Mouse (Mus musculus) hindbrain, embryonic 12.5 days (tissue): ENCODE measurements around the gene Cenpo. TPM values are rescaled to one million over a fixed set of nuclear protein-coding genes. Genes with fewer than 3 reads are reported as not detected.

ENCODE experiments used
- ATAC-seq: fragments of 200-750 bp; cut with Nextera tagmentation; 2 replicates; pipeline ENCODE4 v1.8.0; 2017; ENCODE audit warnings: moderate TSS enrichment; ENCODE audit not compliant: low FRiP score
- H3K27ac ChIP-seq: fragments of 300-500 bp; sonication (generic); 2 replicates; pipeline ENCODE4 v1.5.1; 2016; ENCODE audit warnings: mild to moderate bottlenecking
- H3K27me3 ChIP-seq: fragments of 300-500 bp; sonication (generic); 2 replicates; pipeline ENCODE4 v1.6.1; 2016; ENCODE audit warnings: mild to moderate bottlenecking
- H3K36me3 ChIP-seq: fragments of 300-500 bp; sonication (generic); 2 replicates; pipeline ENCODE4 v1.6.1; 2016; ENCODE audit warnings: mild to moderate bottlenecking
- H3K4me1 ChIP-seq: fragments of 300-500 bp; sonication (generic); 2 replicates; pipeline ENCODE4 v1.6.1; 2016
- H3K4me2 ChIP-seq: fragments of 300-500 bp; sonication (generic); replicated peaks from 2 replicates; pipeline ENCODE4 v1.6.1; 2016; ENCODE audit warnings: mild to moderate bottlenecking
- H3K4me3 ChIP-seq: fragments of 300-500 bp; sonication (generic); 2 replicates; pipeline ENCODE4 v1.5.1; 2016; ENCODE audit warnings: mild to moderate bottlenecking
- H3K9ac ChIP-seq: fragments of 300-500 bp; sonication (generic); 2 replicates; pipeline ENCODE4 v1.6.1; 2016; ENCODE audit warnings: mild to moderate bottlenecking, moderate library complexity
- H3K9me3 ChIP-seq: fragments of 300-500 bp; sonication (generic); replicated peaks from 2 replicates; pipeline ENCODE4 v1.6.1; 2016; ENCODE audit warnings: mild to moderate bottlenecking
- WGBS: fragments of 180-500 bp; shearing (Covaris S2); methylation state at CpG from one replicate; pipeline ENCODE4 v1.1.7; 2016; 5-methylcytosine and 5-hydroxymethylcytosine counted together
- polyA plus RNA-seq: library from polyadenylated mRNA; unstranded; fragments of >200 nt; fragmentation: Nextera tagmentation; extraction: Ambion mirVana; gene quantifications from 2 replicates; pipeline ENCODE4 v1.2.1, GENCODE M21; 2016

Cenpo gene
- polyA plus RNA-seq, 1 experiment from 2014 or later: 15.3 TPM

DNA sequence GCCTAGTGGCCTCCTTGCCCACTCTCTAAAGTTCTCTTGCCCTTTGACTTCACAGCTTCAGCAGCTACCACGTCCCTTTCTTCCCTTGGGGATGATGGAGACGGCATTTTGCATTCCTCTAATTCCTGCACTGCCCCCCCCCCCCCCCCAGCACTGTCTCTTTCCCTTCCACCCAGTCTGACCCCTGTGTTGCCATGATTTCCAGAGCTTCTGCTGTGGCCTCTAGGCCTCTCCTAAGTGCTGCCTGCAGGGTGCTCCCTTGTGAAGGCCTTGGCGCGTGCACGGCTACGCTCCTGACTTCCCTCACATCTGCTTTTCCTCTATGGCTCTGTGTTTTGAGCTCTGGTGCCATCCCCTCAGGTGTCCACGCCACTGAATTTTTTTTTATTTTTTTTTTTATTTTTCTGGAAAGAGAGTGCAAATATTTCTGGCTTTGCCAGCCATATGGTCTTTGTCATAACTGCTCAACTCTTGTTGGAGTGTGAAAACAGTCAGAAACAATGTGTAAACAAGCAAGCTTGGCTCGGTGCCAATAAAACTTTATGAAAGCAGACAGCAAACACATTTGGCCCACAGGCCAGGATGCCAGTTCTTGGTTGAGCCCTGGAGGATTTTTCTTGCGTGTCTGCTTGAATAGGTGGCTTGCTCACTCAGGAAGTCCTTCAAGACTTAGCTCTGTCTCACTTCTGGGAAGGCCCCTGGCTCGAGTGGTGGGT lies 40.9 kb downstream of the Cenpo start:
- Histone ChIP-seq H3K9me3 (no peaks in the 10 kb centered on the region), H3K27me3 (no peaks in the 10 kb centered on the region), H3K4me1 (peaks cover 15% of the 10 kb centered on the region), H3K4me2 (no peak overlapping the region), H3K9ac (no peak overlapping the region), H3K27ac (no peak overlapping the region), H3K36me3 (peaks cover 3% of the 10 kb centered on the region; the same call in 1 of the 2 replicates), H3K4me3 (no peak overlapping the region)
- ATAC-seq: no peak
- 52% methylated on average over 10 of the region's 10 CpGs for WGBS

DNA sequence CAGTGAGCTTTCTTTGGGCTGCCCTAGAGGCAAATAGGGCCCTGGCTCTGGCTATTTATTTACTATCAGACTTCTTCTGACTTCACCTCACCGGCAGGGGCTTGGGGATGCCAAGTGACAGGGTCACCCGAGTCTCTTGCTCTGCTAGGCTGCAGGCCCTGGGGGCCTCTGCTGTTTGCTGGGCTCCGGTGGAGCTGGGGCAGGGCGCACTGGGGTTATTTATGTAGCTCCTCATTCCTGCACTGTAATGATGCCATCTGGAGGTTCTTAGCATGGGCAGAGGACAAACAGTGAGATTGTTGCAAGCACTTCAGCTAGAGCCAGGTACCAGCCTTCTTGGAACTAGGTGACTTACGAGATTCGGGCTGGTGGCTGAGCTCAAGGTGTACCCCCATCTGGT lies 41.6 kb downstream of the Cenpo start:
- 74% methylated on average over 6 of the region's 6 CpGs for WGBS
- ATAC-seq: no peak
- 0 out of 2 replicates have a peak, but pooled peaks cover 3% of the 10 kb centered on the region for H3K36me3 ChIP-seq

DNA sequence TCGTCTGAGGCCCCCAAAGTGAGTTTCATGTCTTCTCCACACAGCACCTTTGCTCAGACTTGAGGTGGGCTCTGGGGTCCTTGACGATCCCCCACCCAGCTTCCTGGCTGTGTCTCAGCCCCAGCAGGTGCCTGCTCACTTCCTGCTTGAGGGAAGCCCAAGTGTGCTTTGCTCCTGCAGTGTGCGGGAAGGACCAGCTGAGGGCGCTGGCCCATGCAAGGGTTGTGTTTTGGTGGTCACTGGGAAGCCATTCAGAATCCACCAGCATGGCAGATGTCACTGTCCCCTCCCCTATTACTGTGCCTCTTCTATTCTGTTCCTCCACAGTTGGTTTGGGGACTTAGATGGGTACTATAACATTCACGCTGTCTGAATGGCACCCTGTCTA lies 45.0 kb downstream of the Cenpo start:
- Histone ChIP-seq H3K4me1 (peaks cover 21% of the 10 kb centered on the region), H3K9ac (no peak overlapping the region), H3K27ac (no peak overlapping the region), H3K36me3 (no peaks in the 10 kb centered on the region), H3K9me3 (no peaks in the 10 kb centered on the region), H3K27me3 (no peaks in the 10 kb centered on the region), H3K4me3 (no peak overlapping the region), H3K4me2 (no peak overlapping the region)
- 35% methylated on average over 5 of the region's 5 CpGs for WGBS
- 0 out of 2 replicates have a peak, but pooled peaks have one; percentile 23 for ATAC-seq

More for the DNA sequence above, 41.6 kb downstream of the Cenpo start:
- H3K9ac ChIP-seq: no peak overlapping the region
- no peaks in the 10 kb centered on the region for H3K9me3 ChIP-seq
- H3K27me3 ChIP-seq: no peaks in the 10 kb centered on the region
- no peak overlapping the region for H3K4me3 ChIP-seq
- H3K27ac ChIP-seq: 0 out of 2 replicates have a peak overlapping the region, but pooled peaks have one; percentile 7
- H3K4me1 ChIP-seq: peaks cover 21% of the 10 kb centered on the region
- no peak overlapping the region for H3K4me2 ChIP-seq

DNA sequence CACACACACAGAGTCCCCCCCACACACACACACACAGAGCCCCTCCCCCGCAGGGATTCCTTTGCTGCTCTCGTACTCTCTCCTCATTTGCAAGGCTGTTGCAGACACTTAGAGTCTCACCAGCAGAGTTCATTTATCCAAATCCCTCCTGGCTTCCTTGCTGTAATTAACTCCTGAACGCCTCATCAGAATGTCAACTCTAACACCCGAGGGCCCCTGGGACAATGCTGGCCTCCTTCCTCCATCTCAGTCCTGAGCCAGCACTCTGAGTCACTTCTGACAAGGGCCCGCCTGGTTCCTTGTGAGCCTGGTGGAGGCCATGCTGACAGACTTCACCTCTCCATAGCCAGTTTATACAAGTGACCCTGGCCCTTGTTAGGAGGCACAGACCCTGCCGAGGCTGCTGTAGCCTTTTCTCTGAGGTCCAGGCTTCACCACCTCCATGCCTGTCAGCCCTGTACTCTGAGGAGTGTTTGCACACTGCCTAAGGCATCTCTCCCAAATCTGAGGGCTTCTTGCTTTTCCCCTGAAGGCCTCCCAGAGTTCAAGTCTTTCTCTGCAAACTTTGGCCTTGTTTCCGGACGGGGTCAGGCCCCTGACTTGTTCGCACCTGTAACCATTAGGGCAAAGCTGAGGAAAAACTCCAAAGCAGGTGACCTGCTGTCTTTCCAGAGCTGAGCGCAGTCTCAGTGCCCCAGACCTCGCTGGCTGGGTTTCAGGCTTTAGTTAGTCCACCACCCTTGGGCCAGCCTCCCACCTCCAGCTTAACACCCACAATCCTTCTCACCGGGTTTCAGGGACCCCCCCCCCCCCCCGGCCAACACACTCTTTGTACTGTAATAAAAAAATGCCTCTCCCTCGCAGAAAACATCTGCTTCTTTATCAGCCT lies 45.7 kb downstream of the Cenpo start:
- 0 out of 2 replicates have a peak overlapping the region, but pooled peaks have one; percentile 2 for H3K9ac ChIP-seq
- ATAC-seq: peak; percentile 80
- no peak overlapping the region for H3K4me2 ChIP-seq
- H3K27ac ChIP-seq: peak overlapping the region; percentile 12
- H3K4me1 ChIP-seq: peaks cover 21% of the 10 kb centered on the region
- H3K36me3 ChIP-seq: no peaks in the 10 kb centered on the region
- WGBS: 35% methylated on average over 14 of the region's 14 CpGs
- no peaks in the 10 kb centered on the region for H3K9me3 ChIP-seq
- no peak overlapping the region for H3K4me3 ChIP-seq
- H3K27me3 ChIP-seq: no peaks in the 10 kb centered on the region

DNA sequence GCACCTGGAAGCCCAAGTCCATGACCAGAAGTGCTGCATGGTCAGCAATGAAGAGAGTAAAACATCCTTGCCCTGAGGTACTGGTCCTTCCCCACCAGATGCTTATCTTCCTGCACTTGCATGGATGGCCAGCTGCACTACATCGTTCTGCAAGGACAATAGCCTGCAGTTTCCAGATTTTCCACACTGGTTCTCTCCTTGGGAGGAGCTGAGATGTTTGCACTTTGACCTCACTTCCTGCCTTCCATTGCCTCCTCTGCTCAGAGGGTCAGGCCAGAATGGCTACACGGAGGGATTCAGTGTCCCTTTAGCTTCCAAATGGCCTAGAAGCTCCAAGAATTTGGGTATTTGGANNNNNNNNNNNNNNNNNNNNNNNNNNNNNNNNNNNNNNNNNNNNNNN lies 49.4 kb downstream of the Cenpo start:
- WGBS: 53% methylated on average over 2 of the region's 2 CpGs
- H3K9ac ChIP-seq: no peak overlapping the region
- ATAC-seq: no peak
- no peaks in the 10 kb centered on the region for H3K36me3 ChIP-seq
- no peaks in the 10 kb centered on the region for H3K27me3 ChIP-seq
- no peak overlapping the region for H3K4me3 ChIP-seq
- no peaks in the 10 kb centered on the region for H3K9me3 ChIP-seq
- no peak overlapping the region for H3K27ac ChIP-seq
- peaks cover 10% of the 10 kb centered on the region for H3K4me1 ChIP-seq
- H3K4me2 ChIP-seq: no peak overlapping the region

DNA sequence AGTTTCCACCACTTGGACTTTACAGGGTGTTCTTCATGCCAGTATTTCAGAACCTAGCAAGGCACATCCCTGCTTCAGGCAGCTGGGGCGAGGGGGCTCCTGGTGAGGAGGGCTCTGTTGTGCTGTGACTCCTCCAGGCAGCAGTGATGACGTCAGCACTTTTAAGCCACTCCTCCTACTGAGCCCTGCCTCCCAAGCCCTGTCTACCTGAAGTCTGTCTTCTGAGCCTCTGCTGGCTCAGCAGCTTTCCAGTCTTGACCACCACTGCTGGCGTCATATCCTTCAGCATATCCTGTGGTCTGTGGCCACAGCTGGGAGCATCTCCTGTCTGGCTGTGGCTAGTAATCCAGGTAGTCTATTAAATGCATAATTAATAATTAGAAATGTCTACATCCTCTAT lies 53.6 kb downstream of the Cenpo start:
- ATAC-seq: no peak
- no peak overlapping the region for H3K27ac ChIP-seq
- WGBS: 60% methylated on average over 3 of the region's 3 CpGs
- H3K27me3 ChIP-seq: no peaks in the 10 kb centered on the region
- H3K9me3 ChIP-seq: no peaks in the 10 kb centered on the region
- no peaks in the 10 kb centered on the region for H3K36me3 ChIP-seq
- H3K4me3 ChIP-seq: no peak overlapping the region
- H3K4me1 ChIP-seq: peaks cover 8% of the 10 kb centered on the region
- H3K4me2 ChIP-seq: no peak overlapping the region
- no peak overlapping the region for H3K9ac ChIP-seq

DNA sequence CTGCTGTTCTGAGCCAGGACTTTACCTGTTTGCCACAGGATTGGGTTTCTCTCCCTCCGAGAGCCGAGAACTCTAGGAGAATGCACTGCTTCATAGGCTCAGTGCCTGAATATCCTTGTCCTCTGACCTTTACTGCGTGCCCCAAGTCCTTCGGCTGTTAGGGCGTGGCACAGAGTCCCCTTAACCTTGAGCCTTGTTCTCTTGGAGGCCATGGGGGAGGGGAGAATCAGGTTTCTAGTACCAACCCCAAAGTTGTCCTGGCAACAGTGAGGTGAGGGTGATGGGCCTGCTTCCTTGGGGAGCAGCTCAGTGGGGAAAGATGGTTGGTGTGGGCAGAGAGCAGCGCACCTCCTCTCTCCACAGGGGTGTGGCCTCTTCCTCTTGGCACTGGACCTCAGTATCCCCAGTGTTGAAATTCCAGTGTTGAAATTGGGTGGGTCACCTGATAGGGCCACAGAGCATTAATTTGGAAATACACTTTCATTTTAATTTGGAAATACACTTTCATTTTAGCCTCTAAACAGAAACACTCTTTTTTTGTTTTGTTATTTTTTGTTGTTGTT lies 54.3 kb downstream of the Cenpo start:
- ATAC-seq: no peak
- Histone ChIP-seq H3K9ac (no peak overlapping the region), H3K9me3 (no peaks in the 10 kb centered on the region), H3K36me3 (no peaks in the 10 kb centered on the region), H3K4me2 (no peak overlapping the region), H3K4me3 (no peak overlapping the region), H3K27me3 (no peaks in the 10 kb centered on the region), H3K4me1 (peaks cover 8% of the 10 kb centered on the region), H3K27ac (no peak overlapping the region)
- 84% methylated on average over 6 of the region's 6 CpGs for WGBS

DNA sequence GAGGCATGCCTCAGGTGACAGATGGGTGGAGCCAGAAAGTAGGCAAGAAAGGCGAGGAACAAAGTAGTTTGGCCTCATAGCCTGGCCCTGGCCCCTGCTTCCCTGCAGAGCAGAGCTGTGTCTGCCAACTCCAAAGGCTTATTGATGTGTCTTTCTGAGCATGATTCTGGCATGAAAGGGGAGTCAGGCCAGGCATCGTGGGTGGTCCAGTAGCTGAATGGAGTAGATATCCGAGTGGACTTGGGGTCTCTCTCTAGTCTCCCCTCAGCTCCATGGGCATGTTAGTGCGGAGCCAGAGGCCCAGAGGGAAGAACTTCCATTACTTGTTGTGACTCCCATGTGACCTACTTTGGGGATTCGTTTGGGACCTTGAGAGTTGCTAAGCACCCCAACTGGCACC lies 55.3 kb downstream of the Cenpo start:
- Histone ChIP-seq H3K9ac (no peak overlapping the region), H3K36me3 (no peaks in the 10 kb centered on the region), H3K4me3 (no peak overlapping the region), H3K4me2 (no peak overlapping the region), H3K27me3 (no peaks in the 10 kb centered on the region), H3K27ac (no peak overlapping the region), H3K4me1 (peaks cover 8% of the 10 kb centered on the region), H3K9me3 (no peaks in the 10 kb centered on the region)
- ATAC-seq: no peak
- WGBS: 38% methylated on average over 5 of the region's 5 CpGs

DNA sequence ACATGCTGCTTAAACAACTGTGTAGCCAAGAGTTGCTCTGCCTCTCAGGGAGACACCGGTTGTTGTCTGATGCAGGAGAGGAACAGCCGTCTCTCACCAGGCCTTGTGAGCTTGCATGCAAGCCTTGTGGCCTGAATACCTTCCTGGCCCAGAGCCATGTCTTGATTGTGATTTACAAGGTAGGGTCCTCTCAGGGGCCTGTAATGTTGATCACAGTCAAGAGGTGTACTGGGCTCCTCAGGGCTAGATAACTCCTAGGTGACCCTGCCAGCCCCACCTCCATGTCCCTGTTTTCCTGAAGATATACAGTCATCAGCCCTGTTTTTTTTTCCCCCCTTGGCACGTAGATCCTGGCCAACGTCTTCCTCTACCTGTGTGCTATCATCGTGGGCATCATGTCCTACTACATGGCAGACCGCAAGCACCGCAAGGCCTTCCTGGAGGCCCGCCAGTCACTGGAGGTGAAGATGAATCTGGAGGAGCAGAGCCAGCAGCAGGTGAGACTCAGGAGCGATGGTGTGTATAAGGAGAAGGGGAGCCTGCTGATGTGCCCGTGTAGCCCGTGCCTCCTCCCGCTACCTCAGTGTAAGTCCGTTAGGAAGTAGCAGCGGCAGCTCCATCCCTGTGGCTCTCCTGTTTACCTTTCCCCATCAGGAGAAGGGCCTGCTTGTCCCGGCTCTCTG lies 60.8 kb downstream of the Cenpo start:
- H3K4me1 ChIP-seq: no peaks in the 10 kb centered on the region
- WGBS: 85% methylated on average over 15 of the region's 15 CpGs
- H3K36me3 ChIP-seq: no peaks in the 10 kb centered on the region
- H3K27ac ChIP-seq: no peak overlapping the region
- H3K27me3 ChIP-seq: no peaks in the 10 kb centered on the region
- H3K9me3 ChIP-seq: no peaks in the 10 kb centered on the region
- H3K4me3 ChIP-seq: no peak overlapping the region
- no peak overlapping the region for H3K4me2 ChIP-seq
- H3K9ac ChIP-seq: no peak overlapping the region
- no peak for ATAC-seq

DNA sequence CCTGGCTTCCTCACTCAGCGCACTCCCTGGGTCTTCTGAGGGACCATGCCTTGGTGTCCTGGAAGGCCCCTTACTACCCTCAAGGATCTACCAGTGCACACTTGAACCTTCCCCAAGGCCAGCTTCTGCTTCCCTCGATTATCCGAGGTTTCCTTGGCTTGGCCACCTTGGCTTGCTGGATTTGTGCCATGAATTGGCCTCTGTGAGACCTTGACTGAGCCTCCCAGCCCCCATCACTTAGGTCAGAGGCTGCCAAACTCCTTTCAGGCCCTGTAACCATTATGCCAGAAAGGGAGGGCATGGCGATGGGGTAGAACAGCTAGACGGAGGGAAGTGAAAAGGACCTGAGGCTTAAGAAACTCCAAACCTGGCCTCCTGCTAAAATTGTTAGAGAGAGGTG lies 64.5 kb downstream of the Cenpo start:
- H3K9me3 ChIP-seq: no peaks in the 10 kb centered on the region
- H3K9ac ChIP-seq: no peak overlapping the region
- no peaks in the 10 kb centered on the region for H3K36me3 ChIP-seq
- H3K27ac ChIP-seq: no peak overlapping the region
- no peak overlapping the region for H3K4me3 ChIP-seq
- 90% methylated on average over 5 of the region's 5 CpGs for WGBS
- no peaks in the 10 kb centered on the region for H3K4me1 ChIP-seq
- H3K4me2 ChIP-seq: no peak overlapping the region
- no peak for ATAC-seq
- H3K27me3 ChIP-seq: no peaks in the 10 kb centered on the region

DNA sequence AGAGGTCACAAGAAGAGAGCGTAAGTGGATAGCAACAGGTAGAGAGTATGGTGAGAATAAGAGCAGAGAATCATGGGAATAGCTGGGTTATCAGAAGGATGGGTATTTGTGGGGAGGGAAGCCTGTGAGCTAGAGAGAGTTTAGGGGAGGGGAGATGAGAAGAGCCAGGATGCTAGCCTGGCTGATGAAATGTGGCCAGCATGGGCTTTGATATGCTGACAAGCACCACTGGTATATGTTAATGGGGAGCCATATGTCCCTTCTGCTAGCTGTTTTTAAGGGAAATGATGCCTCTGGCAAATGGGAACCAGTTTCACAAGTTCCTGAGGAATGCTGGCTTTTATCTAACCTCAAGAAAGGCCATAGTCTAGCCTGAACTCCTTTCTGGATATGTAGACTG lies 65.0 kb downstream of the Cenpo start:
- WGBS: 95% methylated on average over 1 of the region's 1 CpGs

DNA sequence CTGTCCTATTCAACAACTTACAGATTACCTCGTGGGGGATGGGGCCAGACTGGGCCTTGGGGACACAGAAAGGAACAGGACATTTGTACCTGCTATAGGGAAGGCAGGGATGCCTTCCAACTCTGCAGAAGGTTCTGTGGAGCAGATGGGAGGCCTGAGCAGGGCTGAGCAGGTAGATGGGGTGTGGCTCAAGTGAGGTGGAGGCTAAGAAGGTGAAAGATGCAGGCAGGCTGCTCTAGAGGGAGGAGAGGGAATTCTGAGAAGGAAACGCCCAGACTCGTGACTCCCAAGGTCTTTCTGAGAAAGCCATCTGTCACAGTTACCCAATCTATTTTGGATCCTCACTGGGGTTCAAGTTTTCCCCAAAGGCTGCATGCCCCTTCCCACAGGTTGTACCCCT lies 67.1 kb downstream of the Cenpo start:
- Histone ChIP-seq H3K36me3 (no peaks in the 10 kb centered on the region), H3K4me2 (no peak overlapping the region), H3K27me3 (no peaks in the 10 kb centered on the region), H3K4me3 (no peak overlapping the region), H3K9ac (no peak overlapping the region), H3K27ac (no peak overlapping the region), H3K4me1 (no peaks in the 10 kb centered on the region), H3K9me3 (no peaks in the 10 kb centered on the region)
- no peak for ATAC-seq
- 91% methylated on average over 3 of the region's 3 CpGs for WGBS

More for the DNA sequence above, 65.0 kb downstream of the Cenpo start:
- Histone ChIP-seq H3K4me1 (no peaks in the 10 kb centered on the region), H3K4me2 (no peak overlapping the region), H3K36me3 (no peaks in the 10 kb centered on the region), H3K9ac (no peak overlapping the region), H3K27ac (no peak overlapping the region), H3K4me3 (no peak overlapping the region), H3K9me3 (no peaks in the 10 kb centered on the region), H3K27me3 (no peaks in the 10 kb centered on the region)
- no peak for ATAC-seq
